Mouse (Mus musculus) adrenal gland, postnatal 36 days (tissue): Measurements from ENCODE around the gene Kynu. TPM values are rescaled to one million over a fixed set of nuclear protein-coding genes. Genes with fewer than 3 reads are reported as not detected.

Source experiments
- DNase-seq, 2 experiments: peaks; one replicate each; pipeline ENCODE4 v3.0.0; 2021; ENCODE audit warnings: mixed read lengths in 1 of 2
- long read RNA-seq, 2 experiments: library from polyadenylated mRNA; stranded (forward); transcript quantifications; one replicate each; pipeline ENCODE4 v2.0.0; 2021; ENCODE audit warnings: borderline sequencing depth in 2 of 2
- total RNA-seq, 2 experiments: library from RNA; stranded (reverse); gene quantifications; 2 replicates each; pipeline ENCODE4 v1.2.3; 2021

Kynu gene
- under 1 TPM in 1 of 2 experiments, not detected in 1; 0.17 TPM for total RNA-seq
- long read RNA-seq, experiment 1: 0 reads
- long read RNA-seq, experiment 2: 0 reads

DNA sequence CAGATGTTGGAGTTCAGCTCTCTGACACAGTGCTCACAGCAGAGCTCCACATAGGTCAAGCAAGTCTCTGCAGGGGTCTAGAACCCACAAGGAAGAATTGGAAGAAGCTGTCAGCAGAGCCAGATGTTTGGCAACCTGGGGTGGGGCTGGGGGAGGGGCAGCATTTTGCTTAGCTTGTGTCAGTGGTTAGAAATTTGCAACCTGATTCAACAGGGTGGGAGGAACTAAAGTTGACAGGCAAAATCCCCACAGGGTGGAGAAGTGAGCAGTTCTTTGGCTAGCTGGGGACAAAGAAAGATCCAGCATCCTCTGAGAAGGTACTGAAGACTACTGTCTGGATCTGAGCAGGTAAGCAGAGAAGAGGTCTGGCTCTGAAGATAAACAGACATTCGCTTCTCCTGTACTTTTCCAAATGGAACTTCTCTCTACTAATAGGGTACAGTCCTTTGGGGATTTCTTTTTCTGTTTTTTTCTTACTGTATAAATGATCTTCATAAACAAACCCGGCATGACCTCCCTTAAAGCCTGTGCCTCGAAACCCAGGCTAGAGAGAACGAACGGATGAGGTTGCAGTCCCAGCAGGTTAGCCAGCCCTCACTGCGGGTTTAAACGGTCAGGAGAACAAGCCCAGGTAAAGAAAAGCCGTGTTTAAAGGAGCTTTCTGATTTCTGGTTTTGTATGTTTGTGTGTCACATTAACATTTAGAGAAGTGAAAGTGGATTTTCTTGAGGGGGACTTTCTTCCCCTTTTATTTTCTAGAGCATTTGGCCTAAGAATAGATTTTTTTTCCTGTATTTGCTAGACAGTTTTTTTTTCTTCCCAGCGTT, at the start of gene Kynu:
Gene Kynu (plus strand): TSS at position 268 of the 827 bp plus-strand sequence.
- DNase-seq: no peak

DNA sequence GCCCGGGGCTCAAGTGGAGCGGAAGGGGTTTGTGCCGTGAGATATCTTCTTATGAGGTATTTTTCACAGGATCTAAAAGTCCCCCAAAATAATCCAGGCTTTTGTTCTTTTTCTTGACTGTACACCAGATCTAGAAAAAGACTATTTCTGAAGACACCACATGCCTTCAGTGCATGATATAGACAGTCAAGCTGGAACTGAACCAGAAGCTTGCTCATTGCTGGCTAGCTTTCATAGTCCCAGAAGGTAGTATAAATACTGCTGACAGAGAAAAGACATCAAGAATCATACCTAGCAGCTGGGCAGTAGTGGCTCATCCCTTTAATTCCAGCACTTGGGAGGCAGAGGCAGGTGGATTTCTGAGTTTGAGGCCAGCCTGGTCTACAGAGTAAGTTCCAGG, 48.9 kb upstream of the Kynu start:
- DNase-seq: no peak

DNA sequence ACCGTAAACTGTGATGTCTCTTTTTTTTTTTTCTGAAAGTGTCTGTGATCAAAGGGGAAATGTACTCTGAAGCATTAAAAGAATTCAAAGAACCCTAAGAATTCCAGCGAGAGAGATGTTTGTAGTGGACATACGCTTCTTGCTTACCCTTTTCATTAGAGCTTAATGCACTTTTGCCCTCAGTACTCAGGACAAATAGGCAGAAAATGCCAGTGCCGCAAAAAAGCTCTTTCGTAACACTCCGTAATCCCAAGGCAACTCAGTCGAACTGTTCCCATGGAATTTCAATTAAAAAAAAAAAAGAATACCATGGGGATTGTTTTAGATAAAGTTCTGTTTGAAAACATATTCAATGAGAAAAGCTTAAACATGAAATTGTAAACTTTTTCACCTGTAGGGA, 41.3 kb upstream of the Kynu start:
- DNase-seq: no peak

DNA sequence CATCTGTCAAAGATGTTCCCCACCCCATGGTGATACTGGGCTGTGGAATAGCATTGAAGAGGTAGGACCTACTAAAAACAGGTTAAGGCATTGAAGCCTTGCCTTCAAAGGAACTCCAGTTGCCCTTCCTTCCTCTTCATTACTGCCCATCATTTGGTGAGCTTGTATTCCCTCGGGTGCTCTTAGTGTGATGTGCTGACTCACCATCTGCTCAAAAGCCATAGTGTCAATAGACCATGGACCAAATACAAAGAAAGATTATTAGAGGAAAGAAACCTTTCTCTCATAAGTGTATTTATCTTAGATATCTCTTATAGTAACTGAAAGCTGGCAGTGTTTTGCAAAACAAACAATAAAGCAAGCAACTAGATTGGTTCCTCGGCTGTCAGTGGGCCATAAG, 20.7 kb upstream of the Kynu start:
- no peak for DNase-seq

DNA sequence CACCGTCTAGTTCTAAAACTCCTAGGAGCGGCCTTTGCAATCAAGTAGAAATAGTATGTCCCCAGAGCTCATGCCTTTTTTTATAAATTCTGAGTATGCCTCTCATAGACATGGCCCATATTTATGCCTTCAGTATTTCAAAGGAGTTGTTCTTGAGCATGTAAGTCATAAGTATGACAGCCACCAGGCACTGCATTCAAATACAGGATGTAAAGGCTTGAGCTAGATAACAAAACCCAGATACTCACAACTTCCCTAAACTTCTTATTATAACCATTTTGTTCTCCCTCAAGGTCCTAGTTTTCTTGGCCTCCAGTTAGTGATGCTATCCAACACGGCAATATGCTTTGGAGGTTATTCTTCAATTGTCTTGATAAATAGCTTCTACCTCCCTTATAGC, 12.5 kb upstream of the Kynu start:
- no peak for DNase-seq

DNA sequence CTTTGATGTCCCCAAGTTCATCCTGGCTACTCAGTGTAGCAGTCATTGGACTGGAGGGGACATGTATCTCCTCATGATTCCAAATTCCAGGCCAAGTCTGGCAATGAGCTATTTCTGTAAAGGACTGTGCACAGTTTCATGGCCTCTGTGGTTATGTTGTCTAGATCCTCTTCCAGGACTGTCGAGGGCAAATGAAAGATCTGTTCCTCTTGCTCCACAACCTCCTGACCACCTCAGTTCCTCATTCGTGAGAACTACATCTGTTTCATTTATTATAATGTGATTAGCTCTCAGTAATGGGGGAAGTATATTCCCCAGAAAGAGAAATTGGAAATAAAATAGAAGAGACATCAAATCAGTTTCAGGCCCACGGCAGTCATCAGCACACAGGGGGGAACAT, 9.5 kb upstream of the Kynu start:
- no peak for DNase-seq

DNA sequence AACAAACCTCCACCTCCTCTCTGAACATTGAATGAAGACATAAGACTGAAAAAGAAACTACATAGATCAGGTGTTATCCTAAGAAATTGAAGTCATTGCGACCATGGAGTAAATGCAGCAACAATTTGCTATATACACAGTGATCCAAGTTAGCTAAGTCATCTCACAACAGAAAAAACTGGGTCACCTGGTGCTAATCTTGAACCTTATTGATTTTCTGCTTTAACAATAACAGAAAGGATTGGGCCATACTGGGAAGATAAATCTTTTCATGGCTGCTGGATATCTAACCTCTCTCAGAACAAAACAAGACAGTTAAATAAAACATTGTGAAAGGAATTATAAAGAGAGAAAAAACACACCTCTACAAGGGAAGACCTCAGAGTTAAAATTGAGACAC, 8.7 kb upstream of the Kynu start:
- DNase-seq: no peak

DNA sequence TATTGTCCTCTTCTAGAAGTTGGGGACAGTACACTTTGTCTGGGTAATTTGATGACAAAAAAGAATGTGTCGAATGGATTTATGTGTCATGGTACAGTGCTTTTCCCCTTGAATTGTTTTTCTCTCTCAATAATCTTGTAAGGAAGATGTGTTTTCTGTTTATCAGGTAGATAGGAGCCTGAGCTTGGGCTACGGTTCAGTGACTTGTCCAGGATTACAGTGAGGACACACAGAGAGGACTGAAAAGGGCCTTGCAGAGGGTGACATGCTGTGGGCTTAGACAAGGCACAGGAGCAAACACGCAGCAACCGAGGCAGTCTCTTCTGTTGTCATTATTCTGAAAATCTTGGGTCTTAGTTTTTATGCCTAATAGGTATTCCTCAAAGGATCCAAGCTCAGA, 913 bp upstream of the Kynu start:
- no peak for DNase-seq

DNA sequence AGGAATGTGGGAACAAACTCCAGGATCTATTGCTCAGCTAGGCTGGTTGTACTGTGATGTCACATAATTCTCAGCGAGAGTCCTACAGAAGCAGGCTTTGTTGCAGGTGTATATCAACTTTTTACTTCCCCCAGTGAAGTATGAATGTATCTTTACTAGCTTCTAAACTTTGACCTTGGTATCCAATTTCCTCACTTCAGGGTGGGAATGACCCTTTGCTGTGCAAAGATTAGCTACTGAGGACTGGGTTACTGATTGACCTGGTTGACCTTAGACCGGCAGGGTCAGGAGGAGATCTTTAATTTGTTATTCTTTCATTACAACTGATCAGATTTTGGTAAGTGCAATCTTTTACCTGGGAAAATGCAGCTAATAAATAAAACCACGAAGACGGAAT, 758 bp downstream of the Kynu start:
- DNase-seq: no peak

DNA sequence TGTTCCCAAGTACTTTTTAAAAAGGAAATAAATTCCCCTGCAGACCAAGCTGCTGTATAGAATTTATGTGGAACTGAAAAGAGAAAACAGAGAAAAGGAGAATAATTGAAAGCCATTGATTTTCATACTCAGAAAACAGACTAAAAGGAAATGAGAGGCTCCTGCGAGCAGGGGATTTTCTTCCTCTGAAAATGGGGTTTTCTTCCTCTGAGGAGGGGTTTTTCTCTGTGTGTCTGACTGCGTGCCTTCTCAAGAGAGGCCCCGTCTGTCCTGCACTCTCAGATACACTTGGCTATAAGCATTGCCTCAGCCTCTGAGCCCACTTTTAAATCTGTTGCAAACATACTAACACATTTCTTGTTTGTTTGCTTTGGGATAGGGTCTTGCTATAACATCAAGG, 1.9 kb downstream of the Kynu start:
- no peak for DNase-seq

DNA sequence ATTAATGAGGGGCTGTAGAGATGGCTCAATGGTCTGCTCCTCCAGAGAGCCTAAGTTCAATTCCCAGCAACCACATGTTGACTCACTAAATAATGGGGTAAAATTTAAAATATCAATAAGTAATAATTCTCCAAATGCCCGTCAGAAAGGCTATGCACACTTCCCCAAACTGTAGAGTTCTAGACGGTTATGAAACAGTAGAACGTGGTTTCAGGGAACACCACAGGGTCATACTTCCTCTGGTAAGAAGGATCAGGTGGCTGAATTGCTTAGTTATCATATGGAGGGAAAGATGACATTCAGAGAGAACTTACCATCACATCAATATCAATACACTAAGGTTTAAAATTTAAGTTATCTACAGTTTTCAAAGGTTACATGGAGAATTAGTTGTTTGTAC, 6.1 kb downstream of the Kynu start:
- no peak for DNase-seq

DNA sequence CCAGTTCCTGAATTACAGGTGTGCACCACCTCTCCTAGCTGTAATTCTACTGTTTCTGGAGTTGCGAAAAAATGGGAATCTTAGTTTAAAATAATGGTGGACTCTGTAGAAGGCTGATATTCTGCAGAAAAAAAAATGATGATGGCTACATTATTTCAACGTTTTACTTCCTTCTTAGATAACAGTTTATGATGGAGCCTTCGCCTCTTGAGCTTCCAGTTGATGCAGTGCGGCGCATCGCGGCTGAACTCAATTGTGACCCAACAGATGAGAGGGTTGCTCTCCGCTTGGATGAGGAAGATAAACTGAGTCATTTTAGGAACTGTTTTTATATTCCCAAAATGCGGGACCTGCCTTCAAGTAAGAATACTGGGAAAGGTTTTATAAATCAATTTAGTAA, 7.7 kb downstream of the Kynu start:
- no peak for DNase-seq

DNA sequence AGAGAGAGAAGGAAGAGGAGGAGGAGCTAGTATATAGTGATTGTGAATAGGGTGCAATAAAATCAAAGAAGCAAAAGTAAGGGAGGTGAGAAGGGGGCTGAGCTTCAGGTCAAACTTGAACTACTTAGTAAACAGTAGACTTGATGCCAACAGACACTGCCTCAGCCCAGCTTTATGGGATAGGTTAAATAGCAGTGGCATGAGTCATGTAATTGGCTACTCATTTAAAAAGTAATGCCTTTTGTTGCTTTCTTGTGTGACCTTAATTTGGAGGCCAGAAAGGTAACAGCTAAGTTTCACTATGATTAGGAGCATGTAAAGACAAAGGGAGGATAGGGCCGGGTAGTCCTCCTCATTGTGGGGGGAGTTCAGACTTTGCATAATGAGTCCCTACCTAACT, 13.3 kb downstream of the Kynu start:
- no peak for DNase-seq

DNA sequence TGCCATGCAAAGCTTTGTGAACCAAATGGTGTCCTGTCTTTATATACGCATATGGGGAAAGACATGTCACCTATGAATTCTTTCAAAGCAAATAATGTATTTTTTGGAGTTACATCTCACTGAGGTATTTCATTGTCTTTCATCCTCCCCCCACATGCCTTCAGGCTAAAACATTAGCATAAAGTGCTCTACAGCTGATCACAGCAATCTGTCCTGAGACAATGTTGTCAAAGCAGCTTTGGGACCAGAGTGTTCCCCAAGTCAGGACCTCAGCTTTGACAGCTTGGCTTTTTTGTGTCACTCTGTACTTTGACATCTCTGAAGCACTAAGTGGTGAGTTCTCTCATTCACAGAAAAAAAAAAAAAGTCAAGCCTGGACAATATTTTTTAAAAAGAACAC, 18.4 kb downstream of the Kynu start:
- DNase-seq: no peak

DNA sequence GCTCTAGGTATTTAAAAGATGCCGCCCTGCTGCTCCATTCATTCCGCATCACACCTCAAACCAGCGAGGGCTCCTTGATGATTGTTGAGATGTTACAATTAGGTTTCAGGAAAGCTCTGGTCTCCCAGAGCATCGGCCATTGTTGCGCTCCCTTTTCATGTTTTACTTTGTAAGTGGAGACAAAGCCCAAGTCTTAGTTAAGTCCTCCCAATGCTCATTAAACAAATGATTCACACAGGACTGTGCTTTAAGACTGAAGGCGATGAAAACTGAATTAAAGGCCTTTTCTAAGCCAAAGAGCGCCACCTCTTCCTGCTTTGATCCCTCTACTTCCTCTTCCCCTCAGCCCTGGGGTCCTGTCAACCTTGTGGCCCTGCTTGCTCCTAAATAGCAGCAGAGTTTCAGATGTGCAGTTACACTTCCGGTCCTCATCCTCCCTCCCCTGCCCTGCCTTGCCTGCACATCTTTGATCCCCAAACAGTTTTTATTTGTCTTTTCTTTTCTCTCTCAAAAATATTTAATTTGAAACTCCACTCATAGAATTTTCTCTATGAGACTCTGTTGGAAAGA, 28.2 kb downstream of the Kynu start:
- no peak for DNase-seq

DNA sequence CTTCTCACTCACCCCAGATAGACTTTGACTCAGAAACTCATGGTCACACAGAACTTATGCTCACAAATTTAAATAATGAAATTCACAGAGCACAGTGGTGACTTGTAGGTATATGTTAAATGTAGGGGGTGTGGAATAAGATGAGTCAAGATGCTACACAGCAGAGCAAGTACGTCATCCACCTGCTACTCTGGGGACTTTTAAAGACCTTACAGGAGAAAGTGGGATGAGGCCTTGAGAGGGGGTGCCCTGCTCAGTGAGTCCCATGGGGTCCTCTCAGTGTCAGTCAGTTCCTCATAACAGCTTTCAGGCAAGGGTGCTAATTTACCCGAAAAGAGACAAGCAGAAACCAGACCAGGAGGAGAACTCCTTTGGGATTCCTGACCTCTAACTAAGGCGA, 30.4 kb downstream of the Kynu start:
- DNase-seq: no peak

DNA sequence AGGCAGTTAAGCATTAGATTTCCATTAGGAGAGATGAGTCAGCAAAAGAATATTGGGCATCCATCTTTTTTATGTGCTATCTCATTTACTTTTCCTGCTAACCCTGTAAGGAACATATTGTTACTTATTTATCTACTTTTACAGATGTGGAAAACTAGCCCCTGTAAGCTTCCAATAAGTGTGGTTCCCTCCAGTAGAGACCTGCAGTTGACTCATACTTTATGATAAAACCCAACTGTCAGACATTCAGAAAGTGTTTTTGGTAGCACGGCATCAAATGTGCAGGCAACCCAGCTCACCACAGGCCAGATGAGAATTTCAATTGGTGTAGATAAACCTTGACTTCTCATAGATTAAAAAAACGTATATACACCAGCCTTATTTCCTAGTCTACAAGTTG, 32.7 kb downstream of the Kynu start:
- no peak for DNase-seq

DNA sequence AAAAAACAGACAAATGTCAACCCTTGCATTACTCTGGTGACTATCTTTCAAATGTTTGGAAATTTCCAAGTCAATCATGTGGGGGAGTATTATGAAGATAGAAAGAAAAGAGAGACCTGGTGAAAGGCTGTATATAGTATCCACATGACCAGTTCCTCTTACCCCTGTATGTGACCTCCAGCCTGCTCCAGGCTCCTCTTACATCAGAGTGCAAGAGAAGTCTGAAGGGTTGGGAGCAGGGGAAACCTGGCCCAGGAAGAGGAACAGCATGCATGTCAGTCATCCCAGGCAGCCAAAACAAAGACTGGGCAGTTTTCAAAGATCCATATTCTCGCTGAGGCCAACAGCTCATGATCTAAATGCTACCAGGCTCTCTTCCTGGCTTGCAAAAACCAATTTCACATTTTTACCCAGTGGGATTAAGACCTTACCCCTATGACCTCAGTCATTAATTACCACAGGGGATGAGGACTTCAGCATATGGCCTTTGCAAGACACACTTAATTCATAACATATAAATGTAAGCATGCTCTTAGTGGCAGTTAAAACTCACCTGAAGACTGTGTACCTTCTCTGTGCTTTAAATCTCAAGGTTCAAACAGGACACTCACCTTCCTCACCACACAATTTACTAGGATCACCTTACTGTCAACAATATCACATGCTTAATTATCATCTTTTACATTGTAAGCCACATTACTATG, 37.0 kb downstream of the Kynu start:
- no peak for DNase-seq

DNA sequence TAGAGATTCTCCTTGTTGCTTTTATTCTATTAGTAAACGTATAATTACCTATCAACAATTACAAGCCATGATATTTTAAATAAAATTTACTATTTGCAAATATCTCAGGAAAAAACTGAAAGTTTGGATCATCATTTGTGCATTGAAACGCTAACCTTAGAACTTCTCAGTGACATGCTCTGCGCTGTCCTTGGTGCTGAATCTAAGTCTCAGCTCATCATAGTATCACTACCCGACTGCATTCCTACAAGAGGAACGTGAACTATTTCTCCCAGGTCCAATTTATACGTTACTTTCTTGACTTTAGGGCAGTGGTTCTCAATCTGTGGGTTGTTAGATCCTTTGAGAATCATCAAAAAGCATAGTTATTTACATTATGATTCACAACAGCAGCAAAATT, 58.4 kb downstream of the Kynu start:
- DNase-seq: peak; percentile 38 to 58

DNA sequence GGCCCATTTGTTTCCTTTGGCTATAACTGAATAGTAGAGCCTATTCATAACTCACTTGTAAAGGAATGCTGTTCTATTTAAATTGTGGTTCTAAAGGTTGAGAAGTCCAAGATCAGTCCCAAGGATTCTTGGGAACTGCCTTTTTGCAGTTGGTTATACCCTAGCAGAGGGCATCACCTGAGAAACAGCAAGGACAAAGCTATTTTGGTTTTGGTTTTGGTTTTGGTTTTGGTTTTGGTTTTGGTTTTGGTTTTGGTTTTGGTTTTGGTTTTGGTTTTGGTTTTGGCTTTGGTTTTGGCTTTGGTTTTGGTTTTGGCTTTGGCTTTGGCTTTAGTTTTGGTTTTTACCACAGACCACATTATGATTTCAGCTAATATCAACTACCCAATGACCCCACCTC, 66.0 kb downstream of the Kynu start:
- no peak for DNase-seq

DNA sequence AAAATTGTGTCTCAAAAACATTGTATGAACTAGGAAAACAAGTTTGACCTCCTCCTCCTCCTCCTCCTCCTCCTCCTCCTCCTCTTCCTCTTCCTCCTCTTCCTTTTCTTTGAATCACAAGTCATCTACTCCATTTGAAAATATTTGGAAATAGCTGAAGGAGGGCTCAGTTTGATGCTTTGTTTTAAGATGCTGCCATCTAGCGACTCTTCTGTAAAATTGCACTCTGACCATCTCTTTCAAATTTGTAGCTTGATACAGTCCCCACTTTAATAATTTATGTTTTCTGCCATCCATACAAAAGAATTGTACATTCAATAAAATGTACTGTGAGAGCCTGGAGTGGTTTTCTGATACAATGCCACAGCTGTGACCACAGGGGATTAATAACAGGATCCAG, 67.7 kb downstream of the Kynu start:
- DNase-seq: no peak

DNA sequence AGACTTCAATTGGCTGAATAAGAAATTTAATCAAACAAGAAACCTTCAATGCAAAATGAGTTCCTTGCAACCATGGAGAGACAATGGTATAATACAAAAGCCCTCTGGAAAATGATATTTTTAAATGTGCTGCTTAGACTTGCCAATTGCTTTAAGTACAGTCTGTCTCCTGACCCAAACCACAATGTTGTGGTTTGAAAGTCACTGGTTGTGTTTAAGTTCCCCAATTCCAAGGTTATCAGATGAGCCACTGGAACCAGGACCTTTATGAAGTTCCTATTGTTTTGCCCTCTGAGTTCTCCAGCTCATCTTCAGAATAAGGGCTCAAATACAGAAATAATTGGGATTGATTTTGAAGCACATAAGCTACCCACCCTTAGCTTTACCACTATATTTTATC, 76.7 kb downstream of the Kynu start:
- no peak for DNase-seq

DNA sequence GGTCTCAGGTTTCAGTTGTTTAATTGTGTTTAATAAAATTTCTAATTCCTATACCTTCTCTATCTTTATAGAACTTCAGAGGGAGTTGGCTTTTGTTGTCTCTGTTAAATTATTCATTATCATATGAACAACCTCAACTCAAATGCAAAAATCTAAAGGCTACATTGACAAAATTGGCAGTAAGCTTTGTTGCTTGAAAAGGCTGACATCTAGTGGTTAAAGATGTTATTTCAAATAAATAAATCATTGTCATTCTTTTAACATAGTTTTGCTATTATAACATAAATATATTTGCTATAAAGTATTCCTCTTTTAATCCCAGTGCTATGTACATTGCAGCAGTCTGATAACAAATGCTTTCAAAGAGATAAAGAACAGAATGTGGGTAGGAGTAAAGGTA, 81.4 kb downstream of the Kynu start:
- no peak for DNase-seq

DNA sequence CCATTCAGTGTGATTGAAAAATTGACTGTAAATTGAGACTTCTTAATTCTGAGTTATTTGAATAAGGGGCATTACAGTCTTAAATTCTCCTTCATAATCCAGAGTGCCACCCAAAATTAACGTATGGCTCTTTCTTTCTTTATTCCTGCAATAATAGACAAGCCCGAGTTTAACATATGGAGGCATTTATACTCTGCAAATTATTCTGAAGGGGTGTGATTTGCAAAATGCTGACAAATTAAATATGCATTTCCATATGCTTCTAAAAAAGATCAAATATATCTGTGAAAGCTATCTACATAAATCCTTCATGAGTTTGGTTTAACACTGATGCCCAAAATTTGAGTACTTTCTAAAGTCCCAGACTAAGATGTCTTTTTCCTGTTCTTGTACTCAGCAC, 91.8 kb downstream of the Kynu start:
- DNase-seq: no peak
